Mouse (Mus musculus) CD4-positive helper T cell, adult 2 months (primary cell): ENCODE results near the gene Uba3.
A peak's percentile ranks its signal among the peaks of the same experiment; 100 is the strongest.

Experiments
- DNase-seq: peaks from one replicate; pipeline ENCODE4 v3.0.0-alpha.2; 2012; ENCODE audit warnings: low read depth, missing footprints, low spot score

Uba3 gene

GRCm38 (mm10) chr6:97205439-97205885, at the start of gene Uba3:
Uba3 (minus strand) TSS chr6:97205647.
- DNase-seq, result peak; percentile 99

GRCm38 (mm10) chr6:97252711-97253221, 47.3 kb upstream of the Uba3 start, which contains the start of gene Lmod3:
Lmod3 (minus strand) TSS chr6:97252759.
- no peak for DNase-seq

GRCm38 (mm10) chr6:97252086-97252485, 46.6 kb upstream of the Uba3 start:
- no peak for DNase-seq

- peak; percentile 67 for DNase-seq
Measured at GRCm38 (mm10) chr6:97250966-97251365, 45.5 kb upstream of the Uba3 start.

GRCm38 (mm10) chr6:97245200-97245599, 39.8 kb upstream of the Uba3 start:
- no peak for DNase-seq

GRCm38 (mm10) chr6:97242522-97242921, 37.1 kb upstream of the Uba3 start:
- no peak for DNase-seq

- DNase-seq, result no peak
Measured at GRCm38 (mm10) chr6:97240092-97240491, 34.6 kb upstream of the Uba3 start.

- DNase-seq, result no peak
Measured at GRCm38 (mm10) chr6:97239360-97239759, 33.9 kb upstream of the Uba3 start.

GRCm38 (mm10) chr6:97236088-97236487, 30.6 kb upstream of the Uba3 start:
- DNase-seq, result no peak

GRCm38 (mm10) chr6:97234911-97235668, 29.6 kb upstream of the Uba3 start:
- DNase-seq, result peak; percentile 52

GRCm38 (mm10) chr6:97227067-97227847, 21.8 kb upstream of the Uba3 start:
- DNase-seq, result no peak

- DNase-seq, result no peak
Measured at GRCm38 (mm10) chr6:97226083-97226491, 20.6 kb upstream of the Uba3 start.

GRCm38 (mm10) chr6:97224505-97224904, 19.1 kb upstream of the Uba3 start:
- no peak for DNase-seq

GRCm38 (mm10) chr6:97223566-97223965, 18.1 kb upstream of the Uba3 start:
- no peak for DNase-seq

GRCm38 (mm10) chr6:97222931-97223467, 17.6 kb upstream of the Uba3 start:
- peak; percentile 54 for DNase-seq

GRCm38 (mm10) chr6:97222321-97222720, 16.9 kb upstream of the Uba3 start:
- DNase-seq, result peak; percentile 35

- peak; percentile 62 for DNase-seq
Measured at GRCm38 (mm10) chr6:97221205-97222025, 16.0 kb upstream of the Uba3 start.

- DNase-seq, result no peak
Measured at GRCm38 (mm10) chr6:97220672-97221071, 15.2 kb upstream of the Uba3 start.

GRCm38 (mm10) chr6:97216154-97216821, 10.8 kb upstream of the Uba3 start:
- DNase-seq, result peak; percentile 43

GRCm38 (mm10) chr6:97211981-97212380, 6.5 kb upstream of the Uba3 start:
- DNase-seq, result peak; percentile 28
